Mouse (Mus musculus): ENCODE measurements around the gene Stk4. TPM values are rescaled to one million over a fixed set of nuclear protein-coding genes. Genes with fewer than 3 reads are reported as not detected.

The Stk4 gene
- polyA plus RNA-seq (2017; shearing (Covaris generic)): 100 to 1,000 TPM; 186 to 204 TPM

DNA sequence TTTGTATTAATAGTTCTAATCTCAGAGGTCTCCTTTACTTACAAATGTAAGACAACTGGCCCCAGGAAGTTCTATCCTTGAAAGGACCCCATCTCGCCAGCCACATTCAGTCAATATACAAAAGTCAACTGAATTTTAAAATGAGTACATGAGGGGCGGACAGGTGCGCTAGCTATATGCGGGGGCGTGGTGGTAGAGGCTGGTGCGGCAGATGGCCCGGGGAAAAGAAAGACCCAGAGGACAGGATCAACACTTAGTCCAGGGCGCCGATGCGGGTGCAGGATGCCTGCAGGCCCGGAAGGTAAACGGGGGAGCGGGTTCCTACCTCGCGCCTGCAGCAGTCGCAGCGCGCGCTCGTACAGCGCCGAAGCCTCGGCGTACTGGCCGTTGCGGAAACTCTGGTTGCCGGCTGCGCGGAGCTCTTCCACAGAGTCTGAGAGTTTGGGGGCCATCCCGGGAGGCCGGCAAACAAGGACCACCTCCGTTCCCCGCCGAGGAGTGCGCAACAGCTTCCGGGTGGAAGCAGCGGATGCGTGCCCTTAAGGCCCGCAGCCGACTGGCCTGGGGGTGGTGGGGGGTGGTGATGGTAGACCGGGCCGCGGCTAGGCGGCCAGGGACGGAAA is at the start of gene Stk4:
Stk4 (plus strand) TSS at position 181 of the 623 bp plus-strand sequence.

DNA sequence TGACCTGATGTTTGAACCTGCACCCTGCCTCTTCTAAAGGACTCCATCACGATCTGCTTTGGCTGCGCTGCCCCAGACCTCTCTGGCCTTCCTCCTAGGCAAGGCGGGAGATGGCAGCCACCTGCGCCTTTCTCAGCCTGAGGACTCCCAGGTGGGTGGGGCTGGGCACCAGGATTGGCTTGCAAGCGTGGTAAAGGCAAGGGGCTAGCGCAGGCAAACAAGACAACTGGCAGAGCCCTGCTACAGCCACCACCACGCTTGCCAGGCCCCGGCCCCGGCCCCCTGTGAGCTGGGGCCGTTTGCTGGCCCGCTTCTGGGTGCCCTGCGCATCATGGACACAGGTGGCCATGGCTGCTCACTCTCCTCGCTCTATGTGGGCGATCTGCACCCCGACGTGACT is 45.0 kb upstream of the Stk4 start, which contains the start of gene Pabpc1l:
Pabpc1l (plus strand) TSS at position 301 of the 400 bp plus-strand sequence.

DNA sequence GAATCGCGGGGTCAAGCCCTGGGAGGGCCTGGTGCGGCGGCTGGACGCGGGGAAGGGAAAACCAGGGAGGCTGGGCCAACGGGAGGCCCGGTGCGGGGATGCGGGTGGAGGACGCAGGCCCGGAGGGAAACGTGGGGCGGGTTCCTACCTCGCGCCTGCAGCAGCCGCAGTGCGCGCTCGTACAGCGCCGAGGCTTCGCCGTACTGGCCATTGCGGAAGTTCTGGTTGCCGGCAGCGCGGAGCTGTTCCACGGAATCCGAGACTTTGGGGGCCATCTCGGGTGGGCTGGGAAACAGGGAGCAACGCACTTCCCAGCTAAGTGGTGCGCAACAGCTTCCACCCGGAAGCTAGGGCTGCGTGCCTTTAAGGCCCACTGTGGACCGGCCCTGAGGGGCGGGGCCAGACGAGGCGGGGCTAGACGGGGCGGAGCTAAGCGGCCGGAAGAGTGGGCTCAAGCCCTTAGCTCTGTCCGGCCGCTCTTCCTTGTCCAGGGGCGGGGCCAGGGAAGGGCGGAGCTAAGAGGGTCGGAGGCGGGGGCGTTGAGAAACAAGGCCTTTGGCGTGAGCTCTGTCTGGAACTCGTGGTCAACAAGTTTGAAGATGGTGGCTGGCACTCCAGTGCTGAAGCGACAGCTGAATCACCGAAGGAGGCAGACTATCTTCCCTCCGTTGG is 779 bp downstream of the Stk4 start, which contains the start of gene Tomm34:
Tomm34 (minus strand) TSS at position 405 of the 672 bp plus-strand sequence.

DNA sequence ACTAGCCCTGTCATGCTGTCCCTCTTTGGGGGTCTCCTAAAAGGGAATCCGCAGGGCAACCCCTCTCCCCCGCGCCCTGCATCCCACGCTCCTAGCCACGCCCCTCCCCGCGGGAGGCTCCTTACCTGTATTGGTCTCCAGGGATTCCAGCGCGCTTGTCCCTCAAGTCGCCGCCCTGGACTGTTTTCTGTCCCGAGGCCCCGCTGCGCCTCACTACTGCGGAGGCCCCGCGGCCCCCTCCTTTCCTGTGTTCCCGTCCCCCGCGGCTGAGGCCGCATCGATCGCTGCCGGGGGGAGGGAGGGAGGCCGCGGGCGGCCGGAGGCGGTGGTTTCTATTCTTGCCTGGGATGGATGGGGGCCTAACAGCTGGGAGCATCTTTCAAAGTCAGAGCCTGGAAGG is 100.8 kb downstream of the Stk4 start, which contains the start of gene Kcns1:
Kcns1 (minus strand) TSS at position 212 of the 400 bp plus-strand sequence.

GRCm38 (mm10) chr2:164182692-164183255 is 112.7 kb downstream of the Stk4 start, which contains the start of gene Wfdc5:
Gene Wfdc5 (minus strand): TSS chr2:164182742.

GRCm38 (mm10) chr2:164190576-164190975 is 120.5 kb downstream of the Stk4 start, which contains the start of gene Wfdc12:
Gene Wfdc12 (minus strand): TSS chr2:164190608.

GRCm38 (mm10) chr2:164199626-164200327 is 129.7 kb downstream of the Stk4 start, which contains the start of gene Wfdc15a:
Gene Wfdc15a (minus strand): TSS chr2:164200130.

Other genes starting within 250 kb of the Stk4 start
- gene Ccn5, start 249.5 kb upstream of the Stk4 start, polyA plus RNA-seq (2017; shearing (Covaris generic)): not detected
- not detected for gene Kcnk15, start 216.7 kb upstream of the Stk4 start, polyA plus RNA-seq (2017; shearing (Covaris generic))
- gene Rims4, start 151.6 kb upstream of the Stk4 start, polyA plus RNA-seq (2017; shearing (Covaris generic)): not detected
- 100 to 1,000 TPM; 188 to 246 TPM for gene Ywhab, start 75.4 kb upstream of the Stk4 start, polyA plus RNA-seq (2017; shearing (Covaris generic))
- 1 to 10 TPM; 2.2 to 3.8 TPM for gene Pabpc1l, start 44.9 kb upstream of the Stk4 start, polyA plus RNA-seq (2017; shearing (Covaris generic))
- gene Tomm34, start 847 bp downstream of the Stk4 start, polyA plus RNA-seq (2017; shearing (Covaris generic)): 100 to 1,000 TPM; 109 to 134 TPM
- not detected for gene Kcns1, start 100.8 kb downstream of the Stk4 start, polyA plus RNA-seq (2017; shearing (Covaris generic))
- gene Wfdc5, start 112.4 kb downstream of the Stk4 start, polyA plus RNA-seq (2017; shearing (Covaris generic)): under 1 TPM in 1 of 2 experiments, not detected in 1; 0.50 TPM
- under 1 TPM in 1 of 2 experiments, not detected in 1; 0.43 TPM for gene Wfdc12, start 120.3 kb downstream of the Stk4 start, polyA plus RNA-seq (2017; shearing (Covaris generic))
- not detected for gene Wfdc15a, start 129.8 kb downstream of the Stk4 start, polyA plus RNA-seq (2017; shearing (Covaris generic))
- gene Wfdc15b, start 151.3 kb downstream of the Stk4 start, polyA plus RNA-seq (2017; shearing (Covaris generic)): not detected
- not detected for gene Svs2, start 168.1 kb downstream of the Stk4 start, polyA plus RNA-seq (2017; shearing (Covaris generic))
- not detected for gene Svs3b, start 186.3 kb downstream of the Stk4 start, polyA plus RNA-seq (2017; shearing (Covaris generic))
- gene Svs4, start 208.1 kb downstream of the Stk4 start, polyA plus RNA-seq (2017; shearing (Covaris generic)): not detected
- not detected for gene Svs3a, start 218.9 kb downstream of the Stk4 start, polyA plus RNA-seq (2017; shearing (Covaris generic))
- gene Svs6, start 246.4 kb downstream of the Stk4 start, polyA plus RNA-seq (2017; shearing (Covaris generic)): not detected